Mouse (Mus musculus): ENCODE measurements at regions not wholly inside any gene's neighbourhood (a gene's known extent, or its start where the extent isn't known, plus 50 kb on each side); places are given as distances from the start of the nearest gene placed in this dataset.

- no peak for DNase-seq
Measured at GRCm38 (mm10) chr16:93182656-93183055, 356.7 kb upstream of the Runx1 start.

- no peak for DNase-seq
Measured at GRCm38 (mm10) chr16:93181497-93181896, 355.5 kb upstream of the Runx1 start.

- DNase-seq: no peak
Measured at GRCm38 (mm10) chr16:93180213-93180612, 354.3 kb upstream of the Runx1 start.

GRCm38 (mm10) chr16:93166667-93167066 is 340.7 kb upstream of the Runx1 start:
- no peak for DNase-seq

GRCm38 (mm10) chr16:93158526-93159226 is 332.7 kb upstream of the Runx1 start:
- no peak for DNase-seq

GRCm38 (mm10) chr16:93153545-93154329 is 327.8 kb upstream of the Runx1 start:
- DNase-seq: no peak

- no peak for DNase-seq
Measured at GRCm38 (mm10) chr16:93152765-93153489, 327.0 kb upstream of the Runx1 start.

GRCm38 (mm10) chr16:93152057-93152456 is 326.1 kb upstream of the Runx1 start:
- no peak for DNase-seq

GRCm38 (mm10) chr16:93151652-93152051 is 325.7 kb upstream of the Runx1 start:
- no peak for DNase-seq

GRCm38 (mm10) chr16:93150451-93150850 is 324.5 kb upstream of the Runx1 start:
- no peak for DNase-seq

- DNase-seq: no peak
Measured at GRCm38 (mm10) chr16:93147525-93148222, 321.7 kb upstream of the Runx1 start.

GRCm38 (mm10) chr16:93146812-93147211 is 320.9 kb upstream of the Runx1 start:
- no peak for DNase-seq

GRCm38 (mm10) chr16:93145617-93146016 is 319.7 kb upstream of the Runx1 start:
- DNase-seq: no peak

- no peak for DNase-seq
Measured at GRCm38 (mm10) chr16:93144033-93144432, 318.1 kb upstream of the Runx1 start.

- no peak for DNase-seq
Measured at GRCm38 (mm10) chr16:93143164-93143563, 317.2 kb upstream of the Runx1 start.

- no peak for DNase-seq
Measured at GRCm38 (mm10) chr16:93141967-93142366, 316.0 kb upstream of the Runx1 start.

- no peak for DNase-seq
Measured at GRCm38 (mm10) chr16:93140535-93141110, 314.7 kb upstream of the Runx1 start.

GRCm38 (mm10) chr16:93137249-93137648 is 311.3 kb upstream of the Runx1 start:
- DNase-seq: peak; percentile 42

- no peak for DNase-seq
Measured at GRCm38 (mm10) chr16:93131404-93131803, 305.5 kb upstream of the Runx1 start.

- no peak for DNase-seq
Measured at GRCm38 (mm10) chr16:93130622-93131021, 304.7 kb upstream of the Runx1 start.

- no peak for DNase-seq
Measured at GRCm38 (mm10) chr16:93123707-93124106, 297.8 kb upstream of the Runx1 start.

- DNase-seq: no peak
Measured at GRCm38 (mm10) chr16:93116111-93116969, 290.4 kb upstream of the Runx1 start.

Measured in kidney, adult 9 months (tissue).